Mouse (Mus musculus) C2C12 (cell line): ENCODE results near the gene Gm10320.

Source experiments
- CEBPB ChIP-seq: IDR thresholded peaks from one replicate; pipeline ENCODE4 v1.6.1; 2011; ENCODE audit warnings: low read depth, mild to moderate bottlenecking, control low read depth, moderate library complexity
- CTCF ChIP-seq: IDR thresholded peaks from one replicate; pipeline ENCODE4 v1.5.1; 2011; ENCODE audit not compliant: control insufficient read depth, insufficient read depth, insufficient read length
- FOSL1 ChIP-seq: IDR thresholded peaks from one replicate; pipeline ENCODE4 v1.8.0; 2011; ENCODE audit warnings: mild to moderate bottlenecking, low read length; ENCODE audit not compliant: poor library complexity, insufficient read depth, severe bottlenecking
- MAX ChIP-seq: IDR thresholded peaks from one replicate; pipeline ENCODE4 v1.6.1; 2011; ENCODE audit warnings: mild to moderate bottlenecking, control low read depth
- MYOD1 ChIP-seq: IDR thresholded peaks from one replicate; pipeline ENCODE4 v1.6.1; 2011; ENCODE audit warnings: low read depth; ENCODE audit not compliant: control insufficient read depth, insufficient read length
- MYOG ChIP-seq: IDR thresholded peaks from one replicate; pipeline ENCODE4 v1.6.1; 2011; ENCODE audit not compliant: control insufficient read depth, insufficient read length; ENCODE audit errors: extremely low read depth
- USF1 ChIP-seq: IDR thresholded peaks from one replicate; pipeline ENCODE4 v1.6.1; 2011; ENCODE audit warnings: low read depth, mild to moderate bottlenecking, control low read depth, moderate library complexity

GRCm38 (mm10) chr13:98538587-98538986, 46.8 kb upstream of the Gm10320 start:
- no peak for TF ChIP-seq FOSL1
- TF ChIP-seq CTCF: no peak
- TF ChIP-seq USF1: no peak
- TF ChIP-seq MYOD1: no peak
- TF ChIP-seq MAX: no peak
- no peak for TF ChIP-seq MYOG
- no peak for TF ChIP-seq CEBPB
